Mouse (Mus musculus) subcutaneous adipose tissue, adult 2 months (tissue): ENCODE results near the gene Ecpas. TPM values are rescaled to one million over a fixed set of nuclear protein-coding genes. Genes with fewer than 3 reads are reported as not detected.

ENCODE experiments used
- polyA plus RNA-seq: library from polyadenylated mRNA; depleted of rRNA; stranded (reverse); fragments of >200 nt; gene quantifications from 2 replicates; pipeline ENCODE4 v1.2.3, GENCODE M21; 2012; ENCODE audit warnings: low replicate concordance; rRNA removed

The Ecpas gene
- 13.4 and 23.2 TPM in 2 replicates for polyA plus RNA-seq

DNA sequence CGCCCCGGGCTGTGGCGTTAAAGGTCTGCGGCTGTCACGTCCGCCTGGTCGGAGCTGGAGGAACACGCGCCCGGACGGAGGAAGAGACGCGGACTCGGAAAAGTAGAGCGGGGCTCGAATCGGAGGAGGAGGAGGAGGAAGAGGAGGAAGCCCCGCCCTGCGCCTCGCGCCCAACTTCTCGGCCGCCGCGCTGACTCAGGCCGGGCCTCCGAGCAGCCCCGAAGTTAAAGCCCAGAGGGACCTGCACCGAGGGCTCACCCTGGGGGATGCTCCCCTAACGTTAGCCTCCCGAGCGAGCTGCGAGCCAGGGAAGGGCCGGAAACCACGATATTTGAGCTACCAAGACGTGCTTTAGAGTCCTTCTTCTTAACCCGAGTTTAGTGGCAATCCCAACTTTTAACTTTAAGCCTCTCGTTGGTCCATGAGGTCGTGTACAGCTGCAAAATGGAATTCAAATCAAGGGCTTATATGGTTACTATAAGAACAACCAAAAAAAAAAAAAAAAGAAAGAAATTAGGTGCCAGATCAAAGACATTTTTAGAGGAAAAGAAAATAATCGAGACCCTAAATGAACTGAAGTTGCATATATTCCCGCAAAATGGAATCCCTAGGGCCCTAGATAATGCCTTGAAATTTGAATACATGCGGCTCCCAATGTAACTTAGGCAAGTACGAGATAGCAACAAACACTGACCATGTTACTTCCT lies at the start of gene Ecpas:
Ecpas (minus strand) TSS at position 121 of the 707 bp plus-strand sequence.

GRCm38 (mm10) chr4:58943420-58944205 lies 31.1 kb upstream of the Ecpas start, which contains the start of gene Zkscan16:
Gene Zkscan16, plus strand, starts transcription at chr4:58943628.

DNA sequence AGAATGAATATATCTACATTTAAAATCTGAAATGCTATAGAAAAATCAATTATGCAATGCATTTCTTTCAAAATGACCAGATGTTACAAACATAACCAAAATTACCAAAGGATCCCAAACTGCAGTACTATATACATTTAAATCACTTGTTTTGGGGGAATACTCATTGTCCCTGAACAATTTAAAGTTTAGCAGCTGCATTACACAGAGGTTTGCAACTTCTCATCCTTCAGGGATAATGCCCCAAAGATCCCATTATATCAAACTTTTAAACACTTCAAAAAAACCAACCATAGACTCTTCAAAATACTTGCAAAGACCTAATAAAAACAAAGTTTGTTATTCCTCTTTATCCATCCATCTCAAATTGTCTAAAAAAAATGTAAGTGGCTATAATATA lies 124.9 kb downstream of the Ecpas start, which contains the start of gene Olfr267:
Olfr267 (minus strand) TSS at position 101 of the 400 bp plus-strand sequence.

Other genes with a start within 250 kb of the Ecpas start
- 0.03 TPM in 1 of 2 replicates, not detected in the other for gene Olfr267, start 125.0 kb downstream of the Ecpas start, polyA plus RNA-seq
- gene Zkscan16, start 30.9 kb upstream of the Ecpas start, polyA plus RNA-seq, result 0.21 TPM in 1 of 2 replicates, not detected in the other
- gene Ptgr1, start 74.4 kb upstream of the Ecpas start, polyA plus RNA-seq, result 4.9 and 5.4 TPM in 2 replicates
- 4.4 and 5.9 TPM in 2 replicates for gene Dnajc25, start 82.3 kb upstream of the Ecpas start, polyA plus RNA-seq
- not detected in 2 replicates for gene Gm20503, start 90.5 kb upstream of the Ecpas start, polyA plus RNA-seq
- gene Gng10, start 122.3 kb upstream of the Ecpas start, polyA plus RNA-seq, result 26.3 and 34.5 TPM in 2 replicates
- gene AI481877, start 226.2 kb upstream of the Ecpas start, polyA plus RNA-seq, result not detected in 2 replicates